Mouse (Mus musculus): ENCODE results near the gene Serpina3m.

DNA sequence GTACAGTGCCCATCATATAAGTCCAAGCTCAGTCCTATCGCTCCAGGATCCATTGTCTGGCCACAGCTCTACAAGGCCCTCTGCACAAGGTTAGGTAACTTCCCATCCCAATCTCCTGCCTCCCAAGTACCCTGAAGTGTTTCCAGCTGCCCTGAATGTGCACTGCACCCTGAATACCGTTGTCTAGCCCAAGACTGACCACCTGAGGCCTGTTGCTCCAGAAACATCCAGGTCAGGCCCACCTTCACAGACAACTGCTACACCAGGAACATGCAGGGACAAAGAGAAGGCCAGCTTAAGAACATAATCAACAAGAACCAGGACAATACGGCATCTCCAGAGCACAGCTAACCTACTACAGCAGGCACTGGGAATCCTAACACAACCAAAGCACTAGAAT, 31.7 kb downstream of the Serpina3m start:
- TF ChIP-seq CTCF (IDR thresholded peaks at IDR 0.05; ENCODE audit: borderline replicate concordance, insufficient read depth, low read length) (no peak), POLR2A (IDR thresholded peaks at IDR 0.05; ENCODE audit: low read depth, low read length) (no peak)
